ENCODE assay signal across 7 mouse cellular contexts in the genomic region with DNA sequence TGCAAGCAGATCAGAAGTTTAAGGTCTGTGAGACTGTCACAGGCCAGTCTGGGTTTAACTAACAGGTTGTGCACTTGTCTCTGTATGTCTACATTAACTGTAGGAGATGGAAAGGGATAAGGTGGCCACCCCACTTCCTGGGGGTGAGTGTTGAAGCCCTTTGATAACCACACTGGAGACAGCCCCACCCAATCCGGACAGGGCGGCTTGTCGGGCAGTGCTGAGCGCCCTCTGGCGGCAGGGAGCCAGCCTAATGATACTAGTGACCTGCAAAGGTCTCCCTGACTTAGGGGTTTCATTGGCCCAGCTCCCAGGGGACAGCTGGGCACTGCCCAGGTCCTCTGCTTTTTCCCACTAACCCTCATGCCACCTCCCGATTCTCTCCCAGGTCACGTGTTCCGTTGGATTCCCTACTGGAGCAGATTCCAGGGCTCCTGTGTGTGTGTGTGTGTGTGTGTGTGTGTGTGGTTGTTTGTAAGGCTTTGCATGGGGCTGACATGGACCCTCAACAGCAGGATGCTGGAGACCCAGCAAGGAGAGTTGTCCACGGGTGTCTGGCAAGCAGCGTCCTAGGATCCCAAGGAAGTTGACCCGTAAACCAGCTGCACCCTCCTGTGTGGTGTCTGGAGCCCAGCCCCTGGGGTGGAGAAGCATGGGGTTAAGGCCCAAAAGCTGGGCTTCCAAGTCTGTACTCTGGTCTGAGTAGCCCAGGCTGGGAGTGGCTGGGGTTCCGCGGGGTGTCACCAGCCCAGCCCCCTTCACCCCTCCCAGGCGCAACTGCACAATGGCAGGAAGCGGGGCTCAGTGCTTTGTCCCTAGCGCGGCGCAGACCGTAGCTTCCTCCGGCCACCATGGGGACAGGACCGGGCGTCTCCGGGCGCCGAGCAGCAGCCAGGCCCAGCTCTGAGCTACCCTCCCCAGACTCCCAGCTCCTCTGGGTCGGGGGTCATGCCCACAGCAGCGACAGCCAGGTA. TPM values are rescaled to one million over a fixed set of nuclear protein-coding genes. Genes with fewer than 3 reads are reported as not detected.
DNase-seq lines count a peak whose midpoint lies in the region; ATAC-seq and TF ChIP-seq lines count a peak whose summit lies in the region.

No protein-coding gene starts in this region.

- in situ Hi-C loops in ES-E14 (cut with MboI; ENCODE audit: low sequenced_read_pairs in 2 of 2, unreplicated experiment in 2 of 2), result no loop called here

- H3K9ac ChIP-seq in ES-E14 (ENCODE audit: insufficient read depth, low read depth, low read length, poor library complexity, severe bottlenecking), result peak overlapping the region; percentile 76
- H3K9ac ChIP-seq in embryonic facial prominence, embryonic 15.5 days, result no peak overlapping the region
- H3K9ac ChIP-seq in heart, embryonic 15.5 days, result peak overlapping the region; percentile 10

- no peaks in the 10 kb centered on the region for H3K27me3 ChIP-seq in embryonic facial prominence, embryonic 15.5 days
- no peaks in the 10 kb centered on the region for H3K27me3 ChIP-seq in heart, embryonic 15.5 days

- no peak for DNase-seq in ES-E14 (ENCODE audit: low read depth, low spot score)
- peak; percentile 55 to 71 for DNase-seq in adrenal gland, postnatal 4 days (ENCODE audit: low spot score in 2 of 2)
- DNase-seq in kidney, postnatal 10 days, result peak; percentile 92
- peak; percentile 86 to 88 for DNase-seq in lung, postnatal 4 days
- peak; percentile 75 for DNase-seq in spleen, adult 12 weeks (ENCODE audit: low spot score)

- peak overlapping the region; percentile 19 to 73; a peak in 3 of 4 replicates for H3K4me3 ChIP-seq in ES-E14 (ENCODE audit: insufficient read depth in 1 of 2, low read depth in 1 of 2, low read length in 2 of 2, poor library complexity in 1 of 2, severe bottlenecking in 1 of 2)
- H3K4me3 ChIP-seq in embryonic facial prominence, embryonic 15.5 days (replicated peaks), result peak overlapping the region; percentile 15; the same call in 1 of the 2 replicates
- peak overlapping the region; percentile 47 for H3K4me3 ChIP-seq in heart, embryonic 15.5 days

- H3K4me2 ChIP-seq in embryonic facial prominence, embryonic 15.5 days (replicated peaks), result no peak overlapping the region; the same call in 1 of the 2 replicates
- H3K4me2 ChIP-seq in heart, embryonic 15.5 days, result peak overlapping the region; percentile 52

- H3K36me3 ChIP-seq in ES-E14 (ENCODE audit: control insufficient read depth, insufficient read depth, low read length, poor library complexity, severe bottlenecking), result no peaks in the 10 kb centered on the region
- 0 out of 2 replicates have a peak, but pooled peaks cover 5% of the 10 kb centered on the region for H3K36me3 ChIP-seq in embryonic facial prominence, embryonic 15.5 days
- no peaks in the 10 kb centered on the region for H3K36me3 ChIP-seq in heart, embryonic 15.5 days

- peaks cover 6 to 39% of the 10 kb centered on the region in 2 experiments for H3K4me1 ChIP-seq in ES-E14 (ENCODE audit: control insufficient read depth in 2 of 2, insufficient read depth in 2 of 2, low read length in 2 of 2, poor library complexity in 1 of 2)
- peaks cover 35% of the 10 kb centered on the region for H3K4me1 ChIP-seq in embryonic facial prominence, embryonic 15.5 days
- peaks cover 37% of the 10 kb centered on the region for H3K4me1 ChIP-seq in heart, embryonic 15.5 days (replicated peaks)

- ATAC-seq in embryonic facial prominence, embryonic 15.5 days (ENCODE audit: insufficient number of reproducible peaks, low FRiP score, low TSS enrichment, low read depth), result no peak
- ATAC-seq in heart, embryonic 15.5 days (replicated peaks; ENCODE audit: insufficient number of reproducible peaks, insufficient read depth, low FRiP score, low read depth), result peak; percentile 53

- 33% methylated on average over 27 of the region's 27 CpGs for WGBS in embryonic facial prominence, embryonic 15.5 days
- WGBS in heart, embryonic 15.5 days, result 36% methylated on average over 27 of the region's 27 CpGs

- H3K9me3 ChIP-seq in ES-E14 (ENCODE audit: control insufficient read depth, insufficient read depth, low read depth, low read length), result no peaks in the 10 kb centered on the region
- no peaks in the 10 kb centered on the region for H3K9me3 ChIP-seq in embryonic facial prominence, embryonic 15.5 days (replicated peaks)
- no peaks in the 10 kb centered on the region for H3K9me3 ChIP-seq in heart, embryonic 15.5 days (replicated peaks)

- peak overlapping the region; percentile 92 for H3K27ac ChIP-seq in ES-E14 (ENCODE audit: insufficient read depth, low read depth, low read length, poor library complexity, severe bottlenecking)
- H3K27ac ChIP-seq in embryonic facial prominence, embryonic 15.5 days (replicated peaks), result peak overlapping the region; percentile 39; the same call in 1 of the 2 replicates
- H3K27ac ChIP-seq in heart, embryonic 15.5 days, result peak overlapping the region; percentile 81

TF ChIP-seq in ES-E14, 5 proteins besides CTCF, POLR2A, EP300 and RAD21:
- TF ChIP-seq CHD2 (IDR thresholded peaks at IDR 0.05; ENCODE audit: low read depth, low read length) (no peak), ZNF384 (IDR thresholded peaks at IDR 0.05; ENCODE audit: low read depth, low read length) (no peak), ZC3H11A (IDR thresholded peaks at IDR 0.05; ENCODE audit: borderline replicate concordance, low read depth, low read length) (no peak), HCFC1 (IDR thresholded peaks at IDR 0.05; ENCODE audit: borderline replicate concordance, insufficient read depth, low read length) (no peak), MAFK (IDR thresholded peaks at IDR 0.05; ENCODE audit: insufficient read depth, low read depth, low read length) (no peak)

RNA-seq across cellular contexts. Expression of a gene that starts 19.5 kb away (rescaled TPM):
- 3.8 and 5.7 TPM in 2 replicates for total RNA-seq in ES-E14 (2012; rRNA removed)
- total RNA-seq in adrenal gland, postnatal 4 days (2021), result 1 to 10 TPM; 1.2 to 1.4 TPM
- polyA plus RNA-seq in embryonic facial prominence, embryonic 15.5 days (2015; fragmentation: Nextera tagmentation; extraction: Ambion mirVana), result 1.5 and 2.0 TPM in 2 replicates
- 0.94 and 1.6 TPM in 2 replicates for polyA plus RNA-seq in heart, embryonic 15.5 days (2015; fragmentation: Nextera tagmentation; extraction: Ambion mirVana)

RNA-seq across cellular contexts. Expression of a gene that starts 23.9 kb away (rescaled TPM):
- 37.3 and 81.4 TPM in 2 replicates for total RNA-seq in ES-E14 (2012; rRNA removed)
- total RNA-seq in adrenal gland, postnatal 4 days (2021), result 10 to 100 TPM; 26.2 to 32.1 TPM
- polyA plus RNA-seq in embryonic facial prominence, embryonic 15.5 days (2015; fragmentation: Nextera tagmentation; extraction: Ambion mirVana), result 20.8 and 21.3 TPM in 2 replicates
- polyA plus RNA-seq in heart, embryonic 15.5 days (2015; fragmentation: Nextera tagmentation; extraction: Ambion mirVana), result 11.1 and 14.1 TPM in 2 replicates

RNA-seq across cellular contexts. Expression of a gene that starts 55.9 kb away (rescaled TPM):
- total RNA-seq in ES-E14 (2012; rRNA removed), result 5.6 and 6.6 TPM in 2 replicates
- total RNA-seq in adrenal gland, postnatal 4 days (2021), result 1 to 10 TPM; 1.0 to 5.1 TPM
- polyA plus RNA-seq in embryonic facial prominence, embryonic 15.5 days (2015; fragmentation: Nextera tagmentation; extraction: Ambion mirVana), result 7.5 TPM in 2 replicates
- 0.93 and 2.1 TPM in 2 replicates for polyA plus RNA-seq in heart, embryonic 15.5 days (2015; fragmentation: Nextera tagmentation; extraction: Ambion mirVana)

RNA-seq across cellular contexts. Expression of a gene that starts 57.1 kb away (rescaled TPM):
- total RNA-seq in ES-E14 (2012; rRNA removed), result 70.1 and 81.7 TPM in 2 replicates
- total RNA-seq in adrenal gland, postnatal 4 days (2021), result 10 to 100 TPM; 22.5 to 23.4 TPM
- polyA plus RNA-seq in embryonic facial prominence, embryonic 15.5 days (2015; fragmentation: Nextera tagmentation; extraction: Ambion mirVana), result 31.0 and 32.4 TPM in 2 replicates
- 13.9 and 20.7 TPM in 2 replicates for polyA plus RNA-seq in heart, embryonic 15.5 days (2015; fragmentation: Nextera tagmentation; extraction: Ambion mirVana)

RNA-seq across cellular contexts. Expression of a gene that starts 57.9 kb away (rescaled TPM):
- 1.9 and 3.0 TPM in 2 replicates for total RNA-seq in ES-E14 (2012; rRNA removed)
- under 1 TPM; 0.25 to 0.37 TPM for total RNA-seq in adrenal gland, postnatal 4 days (2021)
- 1.2 TPM in 2 replicates for polyA plus RNA-seq in embryonic facial prominence, embryonic 15.5 days (2015; fragmentation: Nextera tagmentation; extraction: Ambion mirVana)
- 0.25 and 0.46 TPM in 2 replicates for polyA plus RNA-seq in heart, embryonic 15.5 days (2015; fragmentation: Nextera tagmentation; extraction: Ambion mirVana)

Comparison
In these comparisons a context has a peak if more than half of its experiments do, and no peak if none do; other contexts are left out.
1. H3K27ac ChIP-seq: peak in every context shown above with its lines; median percentile 92 in ES-E14; 81 in heart, embryonic 15.5 days; 39 in embryonic facial prominence, embryonic 15.5 days.